Mouse (Mus musculus) liver, postnatal 0 days (tissue): ENCODE data around the gene D930007J09Rik.

Experiments used
- CTCF ChIP-seq: sonication (generic); IDR thresholded peaks from 2 replicates; pipeline ENCODE4 v1.5.1; 2016; ENCODE audit warnings: antibody characterized with exemption, low read depth
- EP300 ChIP-seq: IDR thresholded peaks from 2 replicates; pipeline ENCODE4 v1.6.1; 2016; ENCODE audit warnings: antibody characterized with exemption, low read depth, mild to moderate bottlenecking

DNA sequence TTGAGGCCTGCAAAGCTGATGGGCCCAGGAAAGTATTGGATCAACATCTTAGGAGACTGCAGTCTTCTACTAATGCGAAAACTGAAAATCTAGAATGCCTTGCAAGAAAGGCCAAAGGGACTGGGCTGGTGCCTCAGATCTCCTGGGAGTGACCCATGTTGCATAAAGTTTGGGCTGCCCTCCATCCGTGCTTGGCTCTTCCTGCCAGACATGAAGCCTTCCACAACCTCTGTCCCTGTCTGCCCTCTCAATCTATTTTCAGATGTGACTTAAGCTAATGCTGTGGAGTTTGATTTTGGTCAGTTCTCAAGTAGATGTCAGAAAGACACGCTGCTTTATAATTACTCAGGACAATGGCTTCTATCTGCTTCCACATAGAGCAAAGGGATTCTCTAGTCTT, 39.5 kb downstream of the D930007J09Rik start:
- no peak for TF ChIP-seq CTCF
- TF ChIP-seq EP300 = no peak
